Mouse (Mus musculus): ENCODE measurements around the gene Ipo9. TPM values are rescaled to one million over a fixed set of nuclear protein-coding genes. Genes with fewer than 3 reads are reported as not detected.

Gene Ipo9
- polyA plus RNA-seq, 1 experiment from 2014 or later = 185 TPM

- Histone ChIP-seq H3K9ac (replicated peaks) (peak overlapping the region; percentile 94), H3K9me3 (no peaks in the 10 kb centered on the region), H3K4me3 (replicated peaks) (peak overlapping the region; percentile 89), H3K4me2 (peak overlapping the region; percentile 76), H3K27me3 (no peaks in the 10 kb centered on the region), H3K4me1 (replicated peaks) (peaks cover 51% of the 10 kb centered on the region), H3K27ac (peak overlapping the region; percentile 90), H3K36me3 (peaks cover 15% of the 10 kb centered on the region)
- WGBS = 2% methylated on average over 14 of the region's 14 CpGs
- peak; percentile 59 for ATAC-seq (ENCODE audit: insufficient number of reproducible peaks, insufficient read depth, low FRiP score, low TSS enrichment, low read depth)
Measured at GRCm38 (mm10) chr1:135430669-135431017, 344 bp upstream of the Ipo9 start.

- H3K36me3 ChIP-seq = peaks cover 48% of the 10 kb centered on the region
- peaks cover 32% of the 10 kb centered on the region for H3K4me1 ChIP-seq (replicated peaks)
- no peaks in the 10 kb centered on the region for H3K9me3 ChIP-seq
- no peak overlapping the region for H3K27ac ChIP-seq
- ATAC-seq (ENCODE audit: insufficient number of reproducible peaks, insufficient read depth, low FRiP score, low TSS enrichment, low read depth) = no peak
- no peak overlapping the region for H3K9ac ChIP-seq (replicated peaks)
- H3K4me3 ChIP-seq (replicated peaks) = no peak overlapping the region
- H3K4me2 ChIP-seq = peak overlapping the region; percentile 76; the same call in 1 of the 2 replicates
- H3K27me3 ChIP-seq = no peaks in the 10 kb centered on the region
- 91% methylated on average over 6 of the region's 6 CpGs for WGBS
Measured at GRCm38 (mm10) chr1:135427390-135427789, 2.9 kb downstream of the Ipo9 start.

- no peak overlapping the region for H3K9ac ChIP-seq (replicated peaks)
- WGBS = 96% methylated on average over 10 of the region's 10 CpGs
Measured at GRCm38 (mm10) chr1:135426645-135427044, 3.7 kb downstream of the Ipo9 start.

GRCm38 (mm10) chr1:135422772-135423171, 7.5 kb downstream of the Ipo9 start:
- WGBS = 93% methylated on average over 6 of the region's 6 CpGs
- ATAC-seq (ENCODE audit: insufficient number of reproducible peaks, insufficient read depth, low FRiP score, low TSS enrichment, low read depth) = no peak
- peaks cover 85% of the 10 kb centered on the region for H3K36me3 ChIP-seq

More at GRCm38 (mm10) chr1:135426645-135427044, 3.7 kb downstream of the Ipo9 start:
- Histone ChIP-seq H3K4me3 (replicated peaks) (no peak overlapping the region), H3K27me3 (no peaks in the 10 kb centered on the region), H3K9me3 (no peaks in the 10 kb centered on the region), H3K27ac (no peak overlapping the region), H3K4me1 (replicated peaks) (peaks cover 25% of the 10 kb centered on the region), H3K36me3 (peaks cover 53% of the 10 kb centered on the region), H3K4me2 (no peak overlapping the region)
- ATAC-seq (ENCODE audit: insufficient number of reproducible peaks, insufficient read depth, low FRiP score, low TSS enrichment, low read depth) = no peak

GRCm38 (mm10) chr1:135413996-135414395, 16.3 kb downstream of the Ipo9 start:
- no peak overlapping the region for H3K4me2 ChIP-seq
- no peak overlapping the region for H3K4me3 ChIP-seq (replicated peaks)
- no peaks in the 10 kb centered on the region for H3K9me3 ChIP-seq
- H3K4me1 ChIP-seq (replicated peaks) = no peaks in the 10 kb centered on the region
- H3K27me3 ChIP-seq = no peaks in the 10 kb centered on the region
- no peak overlapping the region for H3K9ac ChIP-seq (replicated peaks)
- ATAC-seq (ENCODE audit: insufficient number of reproducible peaks, insufficient read depth, low FRiP score, low TSS enrichment, low read depth) = no peak
- no peak overlapping the region for H3K27ac ChIP-seq
- H3K36me3 ChIP-seq = peaks cover 98% of the 10 kb centered on the region

More at GRCm38 (mm10) chr1:135422772-135423171, 7.5 kb downstream of the Ipo9 start:
- Histone ChIP-seq H3K27me3 (no peaks in the 10 kb centered on the region), H3K4me1 (replicated peaks) (peaks cover 8% of the 10 kb centered on the region), H3K9ac (replicated peaks) (no peak overlapping the region), H3K27ac (no peak overlapping the region), H3K4me3 (replicated peaks) (no peak overlapping the region), H3K4me2 (no peak overlapping the region), H3K9me3 (no peaks in the 10 kb centered on the region)

GRCm38 (mm10) chr1:135412130-135412529, 18.2 kb downstream of the Ipo9 start:
- Histone ChIP-seq H3K9me3 (no peaks in the 10 kb centered on the region), H3K36me3 (peaks cover 97% of the 10 kb centered on the region), H3K9ac (replicated peaks) (no peak overlapping the region), H3K4me1 (replicated peaks) (no peaks in the 10 kb centered on the region), H3K4me3 (replicated peaks) (no peak overlapping the region), H3K4me2 (no peak overlapping the region), H3K27ac (no peak overlapping the region), H3K27me3 (no peaks in the 10 kb centered on the region)
- ATAC-seq (ENCODE audit: insufficient number of reproducible peaks, insufficient read depth, low FRiP score, low TSS enrichment, low read depth) = no peak
- 81% methylated on average over 4 of the region's 4 CpGs for WGBS

- Histone ChIP-seq H3K27ac (no peak overlapping the region), H3K9ac (replicated peaks) (no peak overlapping the region), H3K4me1 (replicated peaks) (no peaks in the 10 kb centered on the region), H3K9me3 (no peaks in the 10 kb centered on the region), H3K27me3 (no peaks in the 10 kb centered on the region), H3K36me3 (peaks cover 96% of the 10 kb centered on the region), H3K4me3 (replicated peaks) (no peak overlapping the region), H3K4me2 (no peak overlapping the region)
- ATAC-seq (ENCODE audit: insufficient number of reproducible peaks, insufficient read depth, low FRiP score, low TSS enrichment, low read depth) = no peak
- 86% methylated on average over 2 of the region's 2 CpGs for WGBS
Measured at GRCm38 (mm10) chr1:135410967-135411366, 19.3 kb downstream of the Ipo9 start.

- H3K9me3 ChIP-seq = no peaks in the 10 kb centered on the region
- H3K36me3 ChIP-seq = peaks cover 96% of the 10 kb centered on the region
- H3K4me3 ChIP-seq (replicated peaks) = no peak overlapping the region
- no peak overlapping the region for H3K27ac ChIP-seq
- no peaks in the 10 kb centered on the region for H3K27me3 ChIP-seq
- H3K4me1 ChIP-seq (replicated peaks) = no peaks in the 10 kb centered on the region
- ATAC-seq (ENCODE audit: insufficient number of reproducible peaks, insufficient read depth, low FRiP score, low TSS enrichment, low read depth) = no peak
- H3K4me2 ChIP-seq = no peak overlapping the region
- no peak overlapping the region for H3K9ac ChIP-seq (replicated peaks)
- WGBS = 95% methylated on average over 4 of the region's 4 CpGs
Measured at GRCm38 (mm10) chr1:135408973-135409372, 21.3 kb downstream of the Ipo9 start.

GRCm38 (mm10) chr1:135405356-135405755, 24.9 kb downstream of the Ipo9 start:
- Histone ChIP-seq H3K27ac (no peak overlapping the region), H3K9ac (replicated peaks) (no peak overlapping the region), H3K4me2 (no peak overlapping the region), H3K9me3 (no peaks in the 10 kb centered on the region), H3K4me1 (replicated peaks) (no peaks in the 10 kb centered on the region), H3K4me3 (replicated peaks) (no peak overlapping the region), H3K27me3 (no peaks in the 10 kb centered on the region), H3K36me3 (peaks cover 98% of the 10 kb centered on the region)
- 90% methylated on average over 7 of the region's 7 CpGs for WGBS
- no peak for ATAC-seq (ENCODE audit: insufficient number of reproducible peaks, insufficient read depth, low FRiP score, low TSS enrichment, low read depth)

GRCm38 (mm10) chr1:135401452-135402110, 28.7 kb downstream of the Ipo9 start:
- Histone ChIP-seq H3K9me3 (no peaks in the 10 kb centered on the region), H3K4me3 (replicated peaks) (no peak overlapping the region), H3K4me1 (replicated peaks) (no peaks in the 10 kb centered on the region), H3K4me2 (no peak overlapping the region), H3K27me3 (no peaks in the 10 kb centered on the region), H3K9ac (replicated peaks) (no peak overlapping the region), H3K36me3 (peaks cover 93% of the 10 kb centered on the region), H3K27ac (no peak overlapping the region)
- no peak for ATAC-seq (ENCODE audit: insufficient number of reproducible peaks, insufficient read depth, low FRiP score, low TSS enrichment, low read depth)
- 92% methylated on average over 3 of the region's 3 CpGs for WGBS

GRCm38 (mm10) chr1:135399466-135399865, 30.8 kb downstream of the Ipo9 start:
- no peaks in the 10 kb centered on the region for H3K9me3 ChIP-seq
- no peak overlapping the region for H3K4me2 ChIP-seq
- no peak for ATAC-seq (ENCODE audit: insufficient number of reproducible peaks, insufficient read depth, low FRiP score, low TSS enrichment, low read depth)
- 93% methylated on average over 5 of the region's 5 CpGs for WGBS
- H3K27ac ChIP-seq = no peak overlapping the region
- H3K9ac ChIP-seq (replicated peaks) = no peak overlapping the region
- no peaks in the 10 kb centered on the region for H3K4me1 ChIP-seq (replicated peaks)
- H3K36me3 ChIP-seq = peaks cover 93% of the 10 kb centered on the region
- H3K27me3 ChIP-seq = no peaks in the 10 kb centered on the region
- H3K4me3 ChIP-seq (replicated peaks) = no peak overlapping the region

GRCm38 (mm10) chr1:135385161-135385560, 45.1 kb downstream of the Ipo9 start:
- no peaks in the 10 kb centered on the region for H3K9me3 ChIP-seq
- WGBS = 92% methylated on average over 9 of the region's 9 CpGs
- H3K27ac ChIP-seq = no peak overlapping the region
- no peaks in the 10 kb centered on the region for H3K4me1 ChIP-seq (replicated peaks)
- no peak for ATAC-seq (ENCODE audit: insufficient number of reproducible peaks, insufficient read depth, low FRiP score, low TSS enrichment, low read depth)
- H3K4me3 ChIP-seq (replicated peaks) = no peak overlapping the region
- H3K36me3 ChIP-seq = peaks cover 85% of the 10 kb centered on the region
- H3K27me3 ChIP-seq = no peaks in the 10 kb centered on the region
- no peak overlapping the region for H3K9ac ChIP-seq (replicated peaks)
- no peak overlapping the region for H3K4me2 ChIP-seq

Data from limb, embryonic 12.5 days (tissue).